Mouse (Mus musculus) MEL (cell line): ENCODE data around the gene Med11. TPM values are rescaled to one million over a fixed set of nuclear protein-coding genes. Genes with fewer than 3 reads are reported as not detected.
"Not testable (repeated sequence)": the region's sequence is repeated elsewhere in the genome, so short reads cannot be mapped to it uniquely, and the experiment has no call there.

Experiments
- DNase-seq: peaks from one replicate; pipeline ENCODE4 v3.0.0; 2011; ENCODE audit warnings: low read depth, low spot score
- H3K27ac ChIP-seq: 2 replicates; pipeline ENCODE4 v1.5.1; 2012; ENCODE audit warnings: low read depth, mild to moderate bottlenecking, control low read depth, low read length, moderate library complexity; ENCODE audit not compliant: control insufficient read depth
- H3K27me3 ChIP-seq, 2 experiments: fragments of 150-350 bp in 1 of 2; sonication (generic) in 1 of 2; 2 replicates each; pipeline ENCODE4 v1.6.1; 2012; ENCODE audit warnings: low read length in 2 of 2, mild to moderate bottlenecking in 2 of 2, improper control_type of control experiment in 1 of 2, moderate library complexity in 1 of 2; ENCODE audit not compliant: insufficient read depth in 2 of 2, control insufficient read depth in 1 of 2
- H3K36me3 ChIP-seq, 2 experiments: 2 replicates each; pipeline ENCODE4 v1.6.1; 2012 to 2014; ENCODE audit warnings: low read length in 2 of 2, improper control_type of control experiment in 1 of 2, inconsistent platforms in 1 of 2, mild to moderate bottlenecking in 1 of 2; ENCODE audit not compliant: insufficient read depth in 2 of 2, control insufficient read depth in 1 of 2
- H3K4me1 ChIP-seq, 2 experiments: fragments of 150-350 bp in 1 of 2; sonication (generic) in 1 of 2; 2 replicates each; pipeline ENCODE4 v1.6.1; 2012; ENCODE audit warnings: low read length in 2 of 2, improper control_type of control experiment in 1 of 2, mild to moderate bottlenecking in 1 of 2; ENCODE audit not compliant: insufficient read depth in 2 of 2, control insufficient read depth in 1 of 2
- H3K4me3 ChIP-seq, 2 experiments: fragments of 150-350 bp in 1 of 2; sonication (generic) in 1 of 2; 2 replicates each; pipeline ENCODE4 v1.5.1; 2012; ENCODE audit warnings: low read depth in 2 of 2, low read length in 2 of 2, mild to moderate bottlenecking in 2 of 2, moderate library complexity in 2 of 2, control low read depth in 1 of 2, improper control_type of control experiment in 1 of 2; ENCODE audit not compliant: control insufficient read depth in 1 of 2, insufficient read depth in 1 of 2
- H3K79me2 ChIP-seq: 2 replicates; pipeline ENCODE4 v1.6.1; 2012; ENCODE audit warnings: mild to moderate bottlenecking, low read length, moderate library complexity; ENCODE audit not compliant: control insufficient read depth, poor library complexity, insufficient read depth
- H3K9ac ChIP-seq: 2 replicates; pipeline ENCODE4 v1.6.1; 2012; ENCODE audit warnings: low read depth, mild to moderate bottlenecking, control low read depth, low read length, moderate library complexity; ENCODE audit not compliant: control insufficient read depth, poor library complexity, severe bottlenecking
- H3K9me3 ChIP-seq: fragments of 150-350 bp; sonication (generic); replicated peaks from 2 replicates; pipeline ENCODE4 v1.6.1; 2012; ENCODE audit warnings: mild to moderate bottlenecking, low read length, improper control_type of control experiment, moderate library complexity; ENCODE audit not compliant: insufficient read depth
- CHD1 ChIP-seq: IDR thresholded peaks from 2 replicates; pipeline ENCODE4 v1.6.1; 2012; ENCODE audit warnings: low read depth, mild to moderate bottlenecking, inconsistent platforms, low read length, improper control_type of control experiment
- CTCF ChIP-seq, 3 experiments: IDR thresholded peaks in 2 of 3; conservative IDR thresholded peaks in 1 of 3; 2 replicates each; pipeline ENCODE4 v1.5.1; 2011 to 2012; ENCODE audit warnings: low read length in 3 of 3, low read depth in 2 of 3, mild to moderate bottlenecking in 2 of 3, improper control_type of control experiment in 1 of 3, inconsistent platforms in 1 of 3, mixed read lengths in 1 of 3, moderate library complexity in 1 of 3; ENCODE audit not compliant: control insufficient read depth in 1 of 3, insufficient read depth in 1 of 3, poor library complexity in 1 of 3, severe bottlenecking in 1 of 3
- EP300 ChIP-seq, 2 experiments: IDR thresholded peaks; 2 replicates each; pipeline ENCODE4 v1.6.1; 2011; ENCODE audit warnings: improper control_type of control experiment in 2 of 2, low read length in 2 of 2, low read depth in 1 of 2, mild to moderate bottlenecking in 1 of 2
- ETS1 ChIP-seq: IDR thresholded peaks from 2 replicates; pipeline ENCODE4 v1.6.1; 2012; ENCODE audit warnings: low read depth, mild to moderate bottlenecking, inconsistent platforms, low read length, improper control_type of control experiment, moderate library complexity
- NELFE ChIP-seq: IDR thresholded peaks from 2 replicates; pipeline ENCODE4 v1.6.1; 2011; ENCODE audit warnings: low read depth, low read length, improper control_type of control experiment
- NRF1 ChIP-seq: IDR thresholded peaks from 2 replicates; pipeline ENCODE4 v1.6.1; 2014; ENCODE audit warnings: low read depth, mild to moderate bottlenecking, inconsistent platforms, low read length, improper control_type of control experiment, moderate library complexity; ENCODE audit not compliant: poor library complexity, insufficient read depth, severe bottlenecking
- TAL1 ChIP-seq: IDR thresholded peaks from 2 replicates; pipeline ENCODE4 v1.6.1; 2012; ENCODE audit warnings: mild to moderate bottlenecking, inconsistent platforms, low read length, moderate library complexity, mixed read lengths
- UBTF ChIP-seq: IDR thresholded peaks from 2 replicates; pipeline ENCODE4 v1.6.1; 2012; ENCODE audit warnings: low read depth, mild to moderate bottlenecking, inconsistent platforms, low read length, improper control_type of control experiment, moderate library complexity, borderline replicate concordance; ENCODE audit not compliant: insufficient read depth
- ZNF384 ChIP-seq: IDR thresholded peaks from 2 replicates; pipeline ENCODE4 v1.6.1; 2012; ENCODE audit warnings: low read depth, mild to moderate bottlenecking, inconsistent platforms, low read length, improper control_type of control experiment
- polyA plus RNA-seq, 2 experiments: library from polyadenylated mRNA; stranded (reverse) in 1 of 2; unstranded in 1 of 2; fragments of >175 nt in 1 of 2; fragments of >200 nt in 1 of 2; gene quantifications; 2 replicates each; pipeline versions ENCODE4 v1.2.1 to v1.2.4; 2012; ENCODE audit warnings: low replicate concordance in 2 of 2, low read depth in 1 of 2; ENCODE audit not compliant: insufficient read length in 2 of 2, insufficient read depth in 1 of 2, missing spikeins in 1 of 2
- total RNA-seq: library from RNA; depleted of rRNA; stranded (reverse); fragments of 300-350 nt; gene quantifications from 2 replicates; pipeline ENCODE4 v1.2.3, GENCODE M21; 2012

Med11 gene
- total and polyA plus RNA-seq, 3 experiments: 40.0 to 43.0 TPM; not detected in 1

- DNase-seq: no peak
- Histone ChIP-seq H3K9ac (no peak overlapping the region), H3K27me3 (peaks cover 0 to 3% of the 10 kb centered on the region in 2 experiments; a peak in 2 of 4 replicates), H3K4me1 (peaks cover 0 to 11% of the 10 kb centered on the region in 2 experiments; a peak in 3 of 4 replicates), H3K9me3 (no peaks in the 10 kb centered on the region), H3K36me3 (peaks cover 0 to 9% of the 10 kb centered on the region in 2 experiments; a peak in 2 of 4 replicates), H3K79me2 (no peaks in the 10 kb centered on the region), H3K4me3 (no peak overlapping the region), H3K27ac (no peak overlapping the region)
- TF ChIP-seq NELFE (no peak), NRF1 (no peak), ZNF384 (no peak), CTCF (IDR thresholded peaks at IDR 0.05 in 2 of 3, conservative IDR thresholded peaks at IDR 0.05 in 1 of 3; ENCODE audit: control insufficient read depth in 1 of 3, insufficient read depth in 1 of 3, low read depth in 2 of 3, low read length in 3 of 3, poor library complexity in 1 of 3, severe bottlenecking in 1 of 3) (no peak), TAL1 (no peak), ETS1 (no peak), UBTF (no peak)
Observed at GRCm38 (mm10) chr11:70469764-70470163, 18.0 kb downstream of the Med11 start.

- DNase-seq: no peak
- no peak overlapping the region for H3K27ac ChIP-seq
- peaks cover 0 to 9% of the 10 kb centered on the region in 2 experiments; a peak in 2 of 4 replicates for H3K36me3 ChIP-seq
- no peak overlapping the region for H3K9ac ChIP-seq
- peaks cover 0 to 11% of the 10 kb centered on the region in 2 experiments; a peak in 3 of 4 replicates for H3K4me1 ChIP-seq
- TF ChIP-seq EP300 (IDR thresholded peaks at IDR 0.05; ENCODE audit: low read depth in 1 of 2, low read length in 2 of 2) (0 out of 4 replicates have a peak, but pooled peaks of 1 of the 2 experiments have one; percentile 15), CHD1 (no peak), NRF1 (no peak)
- TF ChIP-seq, all 39 proteins: peak for 1
- no peaks in the 10 kb centered on the region for H3K79me2 ChIP-seq
- H3K9me3 ChIP-seq: no peaks in the 10 kb centered on the region
- H3K27me3 ChIP-seq: peaks cover 5 to 9% of the 10 kb centered on the region in 2 experiments
- H3K4me3 ChIP-seq: no peak overlapping the region
Observed at GRCm38 (mm10) chr11:70472716-70473115, 21.0 kb downstream of the Med11 start.

- not testable (repeated sequence) for H3K36me3 ChIP-seq, DNase-seq, H3K4me3 ChIP-seq, H3K27ac ChIP-seq, H3K9me3 ChIP-seq, H3K9ac ChIP-seq, H3K27me3 ChIP-seq, H3K79me2 ChIP-seq
- peaks cover 0 to 11% of the 10 kb centered on the region in 2 experiments; a peak in 3 of 4 replicates for H3K4me1 ChIP-seq
Observed at GRCm38 (mm10) chr11:70473291-70473690, 21.6 kb downstream of the Med11 start.
